Mouse (Mus musculus) testis, adult 2 months (tissue): ENCODE results near the gene Gtf3c5.

ENCODE experiments used
- CTCF ChIP-seq: fragments of 200-500 bp; IDR thresholded peaks from 2 replicates; pipeline ENCODE4 v1.5.1; 2012; ENCODE audit warnings: low read depth, mild to moderate bottlenecking, inconsistent platforms, low read length, moderate library complexity; ENCODE audit not compliant: control insufficient read depth, insufficient read depth, insufficient replicate concordance
- POLR2A ChIP-seq: fragments of 200-500 bp; IDR thresholded peaks from 2 replicates; pipeline ENCODE4 v1.6.1; 2012; ENCODE audit warnings: low read depth, mild to moderate bottlenecking, inconsistent platforms, low read length, moderate library complexity; ENCODE audit not compliant: control insufficient read depth

DNA sequence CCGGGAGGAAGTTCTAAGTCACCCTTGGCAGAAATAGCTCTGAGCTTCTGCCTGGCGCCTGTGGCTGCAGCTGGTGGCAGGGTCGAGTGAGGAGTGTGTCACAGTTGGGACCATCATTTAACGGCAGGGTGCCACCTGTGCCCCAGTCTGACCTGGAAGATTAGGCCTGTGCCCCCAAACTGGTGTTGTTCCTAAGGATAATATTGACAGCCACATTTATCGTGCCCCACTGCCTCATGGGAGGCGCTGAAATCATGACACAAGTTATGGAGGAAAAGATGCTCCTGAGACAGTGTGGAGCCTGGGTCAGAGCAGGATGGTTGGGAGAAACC, 16.0 kb upstream of the Gtf3c5 start:
- TF ChIP-seq CTCF: no peak
- no peak for TF ChIP-seq POLR2A
